Mouse (Mus musculus): Measurements from ENCODE around the gene Arglu1. TPM values are rescaled to one million over a fixed set of nuclear protein-coding genes. Genes with fewer than 3 reads are reported as not detected.

Arglu1 gene
- polyA plus RNA-seq, 1 experiment from 2014 or later: 100 TPM

- H3K4me1 ChIP-seq (ENCODE audit: control insufficient read depth, insufficient read depth, low read length): peaks cover 13% of the 10 kb centered on the region; the same call in 1 of the 2 replicates
- ATAC-seq (ENCODE audit: insufficient read depth, low FRiP score): peak; percentile 22
- H3K9ac ChIP-seq (ENCODE audit: low read length): peak overlapping the region; percentile 92
- H3K36me3 ChIP-seq (ENCODE audit: control insufficient read depth, insufficient read depth, low read length): no peaks in the 10 kb centered on the region
- H3K27ac ChIP-seq (ENCODE audit: low read length): peak overlapping the region; percentile 61
- H3K9me3 ChIP-seq (replicated peaks; ENCODE audit: control insufficient read depth, low read length): no peaks in the 10 kb centered on the region
- peak overlapping the region; percentile 90 for H3K4me3 ChIP-seq (replicated peaks; ENCODE audit: low read length)
- WGBS: under 1% methylated on average over 87 of the region's 88 CpGs
- peak overlapping the region; percentile 89 for H3K4me2 ChIP-seq (ENCODE audit: low read depth, low read length)
- no peaks in the 10 kb centered on the region for H3K27me3 ChIP-seq (ENCODE audit: control insufficient read depth, insufficient read depth, low read length)
These were observed 29.8 kb downstream of the Arglu1 start for GRCm38 (mm10) chr8:8660307-8661098.

DNA sequence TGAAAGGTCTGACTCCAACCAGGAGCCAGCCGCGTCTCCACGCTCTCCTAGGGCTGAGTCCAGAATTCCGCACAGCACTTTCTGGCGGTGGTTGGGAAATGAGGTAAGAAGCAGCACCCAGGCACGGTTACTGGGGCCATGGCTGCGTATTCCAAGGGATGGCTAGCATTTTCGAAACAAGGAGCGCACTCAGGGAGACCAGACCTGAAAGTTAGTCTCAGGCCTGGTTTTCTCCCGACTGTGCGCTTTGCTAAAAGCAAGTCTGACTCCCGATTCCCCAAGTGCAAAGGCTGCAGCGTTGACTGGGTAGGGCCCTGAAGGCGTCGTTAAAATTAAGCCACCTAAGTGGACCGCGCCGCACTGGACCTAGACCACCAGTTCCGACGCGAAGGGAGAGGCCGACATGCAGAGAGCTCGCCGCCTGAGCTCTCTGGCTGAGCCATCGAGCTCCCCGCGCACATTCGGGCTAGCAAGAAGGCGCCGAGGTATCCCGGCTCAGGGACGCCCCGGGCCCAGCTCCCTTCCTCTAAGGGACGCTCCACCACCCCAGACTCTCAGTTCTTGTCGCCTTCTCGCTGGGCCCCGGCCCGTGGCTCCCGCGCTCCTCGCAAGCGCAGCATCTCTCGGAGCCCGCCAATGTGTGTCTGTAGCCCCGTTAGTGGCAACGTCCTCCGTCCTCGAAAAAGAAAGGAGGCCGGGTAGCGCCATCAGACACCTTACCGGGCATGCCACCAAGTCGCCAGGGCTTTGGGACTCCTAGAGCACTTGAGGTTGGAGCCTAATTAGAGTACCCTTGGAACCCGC is 30.6 kb downstream of the Arglu1 start:
- 1% methylated on average over 53 of the region's 53 CpGs for WGBS
- H3K27ac ChIP-seq (ENCODE audit: low read length): peak overlapping the region; percentile 61
- no peaks in the 10 kb centered on the region for H3K9me3 ChIP-seq (replicated peaks; ENCODE audit: control insufficient read depth, low read length)
- peak overlapping the region; percentile 89 for H3K4me2 ChIP-seq (ENCODE audit: low read depth, low read length)
- no peak for ATAC-seq (ENCODE audit: insufficient read depth, low FRiP score)
- no peaks in the 10 kb centered on the region for H3K36me3 ChIP-seq (ENCODE audit: control insufficient read depth, insufficient read depth, low read length)
- peaks cover 13% of the 10 kb centered on the region for H3K4me1 ChIP-seq (ENCODE audit: control insufficient read depth, insufficient read depth, low read length)
- peak overlapping the region; percentile 92 for H3K9ac ChIP-seq (ENCODE audit: low read length)
- no peaks in the 10 kb centered on the region for H3K27me3 ChIP-seq (ENCODE audit: control insufficient read depth, insufficient read depth, low read length)
- H3K4me3 ChIP-seq (replicated peaks; ENCODE audit: low read length): peak overlapping the region; percentile 90

DNA sequence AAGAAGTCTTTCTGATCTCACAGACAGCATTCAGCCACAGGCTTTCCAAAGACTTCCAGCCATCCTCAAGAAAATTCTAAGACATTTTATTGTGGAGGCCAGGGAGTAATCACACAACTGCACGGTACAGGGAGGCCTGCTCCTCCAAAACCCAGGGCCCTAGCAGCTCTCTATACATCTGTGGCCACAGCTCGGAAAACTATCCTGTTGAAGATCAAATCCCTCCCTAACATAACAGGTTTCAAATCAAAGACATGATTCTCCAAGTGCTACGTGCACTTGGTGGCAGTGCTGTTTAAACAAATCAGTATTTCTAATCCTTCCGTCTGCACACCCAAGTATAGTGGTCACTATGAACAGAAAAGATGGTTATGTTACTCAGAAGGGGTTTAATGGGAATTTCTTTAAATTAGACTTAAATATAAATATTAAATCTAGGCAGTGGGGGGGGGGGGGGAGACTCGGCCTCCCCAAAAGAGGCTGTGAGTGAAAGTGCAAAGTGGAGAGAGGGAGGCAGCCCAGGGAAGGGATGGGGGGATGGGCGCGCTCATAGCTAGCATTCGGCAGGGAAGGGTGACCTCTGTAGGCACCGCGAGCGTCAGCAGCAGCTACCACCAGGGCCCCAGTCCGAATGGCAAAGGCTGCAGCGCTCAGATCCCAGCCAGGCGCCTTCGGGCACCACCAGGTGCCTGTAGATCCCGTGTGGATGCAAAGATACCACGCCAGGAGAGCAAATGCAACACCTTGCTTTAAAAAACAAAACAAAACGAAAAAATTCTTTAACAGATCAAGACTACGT is 31.7 kb downstream of the Arglu1 start:
- no peaks in the 10 kb centered on the region for H3K36me3 ChIP-seq (ENCODE audit: control insufficient read depth, insufficient read depth, low read length)
- peaks cover 24% of the 10 kb centered on the region for H3K4me1 ChIP-seq (ENCODE audit: control insufficient read depth, insufficient read depth, low read length)
- no peaks in the 10 kb centered on the region for H3K27me3 ChIP-seq (ENCODE audit: control insufficient read depth, insufficient read depth, low read length)
- H3K9me3 ChIP-seq (replicated peaks; ENCODE audit: control insufficient read depth, low read length): no peaks in the 10 kb centered on the region
- H3K9ac ChIP-seq (ENCODE audit: low read length): peak overlapping the region; percentile 92
- 5% methylated on average over 19 of the region's 19 CpGs for WGBS
- H3K27ac ChIP-seq (ENCODE audit: low read length): peak overlapping the region; percentile 68; the same call in 1 of the 2 replicates
- peak; percentile 71 for ATAC-seq (ENCODE audit: insufficient read depth, low FRiP score)
- peak overlapping the region; percentile 89 for H3K4me2 ChIP-seq (ENCODE audit: low read depth, low read length)
- H3K4me3 ChIP-seq (replicated peaks; ENCODE audit: low read length): peak overlapping the region; percentile 90

- no peak for ATAC-seq (ENCODE audit: insufficient read depth, low FRiP score)
- Histone ChIP-seq H3K9ac (ENCODE audit: low read length) (peak overlapping the region; percentile 65), H3K36me3 (ENCODE audit: control insufficient read depth, insufficient read depth, low read length) (no peaks in the 10 kb centered on the region)
These were observed 32.5 kb downstream of the Arglu1 start for GRCm38 (mm10) chr8:8657692-8658355.

GRCm38 (mm10) chr8:8656578-8657441 is 33.5 kb downstream of the Arglu1 start:
- H3K36me3 ChIP-seq (ENCODE audit: control insufficient read depth, insufficient read depth, low read length): no peaks in the 10 kb centered on the region
- no peak overlapping the region; the same call in 1 of the 2 replicates for H3K27ac ChIP-seq (ENCODE audit: low read length)
- no peaks in the 10 kb centered on the region for H3K27me3 ChIP-seq (ENCODE audit: control insufficient read depth, insufficient read depth, low read length)
- peak overlapping the region; percentile 89 for H3K4me2 ChIP-seq (ENCODE audit: low read depth, low read length)
- peaks cover 27% of the 10 kb centered on the region for H3K4me1 ChIP-seq (ENCODE audit: control insufficient read depth, insufficient read depth, low read length)
- H3K9me3 ChIP-seq (replicated peaks; ENCODE audit: control insufficient read depth, low read length): no peaks in the 10 kb centered on the region
- 32% methylated on average over 14 of the region's 14 CpGs for WGBS
- ATAC-seq (ENCODE audit: insufficient read depth, low FRiP score): no peak
- H3K4me3 ChIP-seq (replicated peaks; ENCODE audit: low read length): peak overlapping the region; percentile 90
- H3K9ac ChIP-seq (ENCODE audit: low read length): peak overlapping the region; percentile 23; the same call in 1 of the 2 replicates

More at GRCm38 (mm10) chr8:8657692-8658355, 32.5 kb downstream of the Arglu1 start:
- H3K4me2 ChIP-seq (ENCODE audit: low read depth, low read length): peak overlapping the region; percentile 89
- H3K9me3 ChIP-seq (replicated peaks; ENCODE audit: control insufficient read depth, low read length): no peaks in the 10 kb centered on the region
- H3K4me1 ChIP-seq (ENCODE audit: control insufficient read depth, insufficient read depth, low read length): peaks cover 27% of the 10 kb centered on the region
- H3K4me3 ChIP-seq (replicated peaks; ENCODE audit: low read length): peak overlapping the region; percentile 90
- H3K27ac ChIP-seq (ENCODE audit: low read length): peak overlapping the region; percentile 68; the same call in 1 of the 2 replicates
- WGBS: 33% methylated on average over 5 of the region's 5 CpGs
- no peaks in the 10 kb centered on the region for H3K27me3 ChIP-seq (ENCODE audit: control insufficient read depth, insufficient read depth, low read length)

DNA sequence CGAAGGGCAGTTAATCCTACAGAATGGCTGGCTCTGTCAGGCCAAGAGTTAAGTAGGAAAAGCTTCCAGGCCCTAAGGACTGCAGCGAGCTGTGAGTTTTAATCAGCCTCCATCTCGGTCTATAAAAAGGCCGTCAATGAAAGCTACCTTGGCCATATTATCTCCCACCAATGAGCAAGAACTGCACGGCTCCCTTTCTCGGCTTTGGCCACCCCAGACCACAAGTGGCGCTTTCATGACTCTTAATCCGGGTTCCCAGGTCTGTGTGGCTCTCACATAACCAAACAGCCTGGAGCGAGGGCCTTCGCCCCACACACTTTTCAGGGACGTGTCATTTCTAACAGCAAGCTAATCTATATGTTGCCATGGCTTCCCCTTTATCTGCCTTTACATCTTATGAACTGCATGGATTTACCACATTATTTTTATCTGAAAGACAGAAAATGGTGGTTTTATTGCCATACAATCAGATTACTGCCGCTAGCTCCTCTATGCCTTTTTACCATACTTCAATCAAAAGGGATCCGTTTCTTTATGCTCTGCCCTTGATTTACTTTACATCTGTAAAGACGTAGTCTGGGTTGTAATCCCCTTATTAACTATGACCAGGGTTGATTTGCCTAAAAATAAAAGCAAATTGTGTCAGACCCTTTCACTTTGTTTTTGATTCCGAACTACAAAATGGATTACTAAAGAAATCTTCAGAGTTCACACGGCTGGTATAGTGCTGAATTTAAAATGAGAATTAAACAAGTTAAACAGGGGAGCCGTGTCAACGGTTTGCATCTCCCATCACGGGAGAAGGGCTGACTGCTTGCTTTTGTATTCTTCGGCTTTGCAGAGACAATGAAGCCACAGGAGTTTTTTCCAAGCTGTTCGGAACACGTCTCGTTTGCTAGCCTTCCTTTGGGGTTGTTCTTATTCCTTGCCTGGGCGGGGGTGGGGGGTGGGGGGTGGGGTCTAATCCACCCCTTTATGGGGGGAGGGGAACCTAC is 34.7 kb downstream of the Arglu1 start:
- no peaks in the 10 kb centered on the region for H3K9me3 ChIP-seq (replicated peaks; ENCODE audit: control insufficient read depth, low read length)
- no peak for ATAC-seq (ENCODE audit: insufficient read depth, low FRiP score)
- H3K4me3 ChIP-seq (replicated peaks; ENCODE audit: low read length): peak overlapping the region; percentile 18
- peak overlapping the region; percentile 89 for H3K4me2 ChIP-seq (ENCODE audit: low read depth, low read length)
- WGBS: 52% methylated on average over 24 of the region's 24 CpGs
- H3K9ac ChIP-seq (ENCODE audit: low read length): peak overlapping the region; percentile 31; the same call in 1 of the 2 replicates
- H3K36me3 ChIP-seq (ENCODE audit: control insufficient read depth, insufficient read depth, low read length): no peaks in the 10 kb centered on the region
- H3K4me1 ChIP-seq (ENCODE audit: control insufficient read depth, insufficient read depth, low read length): peaks cover 28% of the 10 kb centered on the region
- no peaks in the 10 kb centered on the region for H3K27me3 ChIP-seq (ENCODE audit: control insufficient read depth, insufficient read depth, low read length)
- no peak overlapping the region for H3K27ac ChIP-seq (ENCODE audit: low read length)

DNA sequence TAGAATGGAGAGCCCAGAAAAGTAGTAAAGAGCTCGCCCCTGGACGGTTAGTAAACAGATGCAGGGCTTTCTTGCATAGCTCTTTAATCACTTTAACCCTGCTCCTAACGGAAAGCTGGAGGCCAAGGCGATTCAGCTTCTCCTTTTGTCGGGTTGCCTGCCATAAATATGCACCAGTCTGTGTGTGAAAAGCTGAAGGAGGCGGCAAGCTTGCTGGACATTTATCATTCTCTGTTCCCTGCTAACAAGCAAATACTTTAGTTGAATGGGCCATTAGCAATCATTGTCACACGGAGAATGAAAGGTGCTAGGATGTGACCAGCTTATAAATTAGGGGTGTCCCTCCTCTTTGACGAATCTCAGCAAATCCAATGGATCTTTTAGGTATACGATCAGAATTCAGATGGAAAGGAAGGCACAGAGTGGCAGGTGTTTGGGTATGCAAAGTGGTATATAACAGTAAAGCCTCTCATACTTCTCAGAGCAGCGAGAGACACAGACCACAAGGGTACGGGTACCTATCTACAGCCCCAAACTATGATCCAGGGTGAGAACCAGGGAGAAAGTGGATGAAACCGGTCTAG is 36.3 kb downstream of the Arglu1 start:
- Histone ChIP-seq H3K36me3 (ENCODE audit: control insufficient read depth, insufficient read depth, low read length) (no peaks in the 10 kb centered on the region), H3K27ac (ENCODE audit: low read length) (no peak overlapping the region), H3K4me2 (ENCODE audit: low read depth, low read length) (0 out of 2 replicates have a peak overlapping the region, but pooled peaks have one; percentile 10), H3K4me3 (replicated peaks; ENCODE audit: low read length) (no peak overlapping the region), H3K9ac (ENCODE audit: low read length) (no peak overlapping the region), H3K9me3 (replicated peaks; ENCODE audit: control insufficient read depth, low read length) (no peaks in the 10 kb centered on the region), H3K27me3 (ENCODE audit: control insufficient read depth, insufficient read depth, low read length) (no peaks in the 10 kb centered on the region), H3K4me1 (ENCODE audit: control insufficient read depth, insufficient read depth, low read length) (peaks cover 40% of the 10 kb centered on the region)
- WGBS: 42% methylated on average over 12 of the region's 12 CpGs
- no peak for ATAC-seq (ENCODE audit: insufficient read depth, low FRiP score)
